Mouse (Mus musculus): Measurements from ENCODE around the gene Fam76a. TPM values are rescaled to one million over a fixed set of nuclear protein-coding genes. Genes with fewer than 3 reads are reported as not detected.
A peak's percentile ranks its signal among the peaks of the same experiment; 100 is the strongest.

Gene Fam76a
- polyA plus RNA-seq, 1 experiment from 2014 or later: 31.4 TPM

DNA sequence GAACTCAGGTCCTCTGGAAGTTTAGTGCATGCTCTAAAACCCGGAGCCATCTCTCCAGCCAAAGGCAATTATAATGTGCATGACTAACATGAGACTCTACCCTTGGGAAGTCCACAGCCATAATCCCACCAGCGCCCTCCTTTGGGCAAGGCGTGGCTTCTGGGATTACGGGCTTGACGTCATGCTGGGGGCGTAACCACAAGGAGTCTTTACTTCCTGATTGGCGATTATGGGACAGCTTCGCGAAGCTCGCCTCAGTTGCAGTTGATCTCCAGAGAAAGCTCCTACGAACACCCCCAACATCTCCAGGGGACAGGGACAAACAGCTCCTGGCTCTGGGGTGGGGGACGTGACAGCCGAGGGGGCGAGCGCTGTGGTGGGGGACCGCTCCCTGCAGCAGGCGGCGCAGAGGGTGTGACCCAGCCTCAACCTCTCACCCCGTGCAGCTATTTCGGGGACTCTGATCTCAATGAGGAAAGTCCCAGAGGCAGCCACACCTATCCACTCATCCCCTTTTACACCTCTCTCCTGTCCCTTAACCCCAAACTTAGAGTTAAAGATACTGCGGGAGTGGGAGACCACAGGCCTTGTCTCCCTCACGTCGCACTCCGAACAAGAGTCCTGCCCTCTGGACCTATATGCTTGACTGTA lies 27.6 kb upstream of the Fam76a start:
- Histone ChIP-seq H3K36me3 (ENCODE audit: control insufficient read depth, insufficient read depth, low read length) (no peaks in the 10 kb centered on the region), H3K27me3 (ENCODE audit: control insufficient read depth, insufficient read depth, low read length) (no peaks in the 10 kb centered on the region), H3K4me1 (replicated peaks; ENCODE audit: control insufficient read depth, insufficient read depth, low read length) (peaks cover 5% of the 10 kb centered on the region; the same call in 1 of the 2 replicates), H3K9me3 (ENCODE audit: control insufficient read depth, low read length) (no peaks in the 10 kb centered on the region), H3K4me3 (ENCODE audit: low read depth, low read length) (peak overlapping the region; percentile 18), H3K27ac (ENCODE audit: low read depth, low read length) (no peak overlapping the region), H3K9ac (ENCODE audit: low read length) (peak overlapping the region; percentile 41), H3K4me2 (ENCODE audit: low read depth, low read length, severe bottlenecking) (peak overlapping the region; percentile 42)
- peak; percentile 77 for DNase-seq (ENCODE audit: low spot score)
- 24% methylated on average over 24 of the region's 24 CpGs for WGBS
- ATAC-seq (replicated peaks; ENCODE audit: low FRiP score): no peak

DNA sequence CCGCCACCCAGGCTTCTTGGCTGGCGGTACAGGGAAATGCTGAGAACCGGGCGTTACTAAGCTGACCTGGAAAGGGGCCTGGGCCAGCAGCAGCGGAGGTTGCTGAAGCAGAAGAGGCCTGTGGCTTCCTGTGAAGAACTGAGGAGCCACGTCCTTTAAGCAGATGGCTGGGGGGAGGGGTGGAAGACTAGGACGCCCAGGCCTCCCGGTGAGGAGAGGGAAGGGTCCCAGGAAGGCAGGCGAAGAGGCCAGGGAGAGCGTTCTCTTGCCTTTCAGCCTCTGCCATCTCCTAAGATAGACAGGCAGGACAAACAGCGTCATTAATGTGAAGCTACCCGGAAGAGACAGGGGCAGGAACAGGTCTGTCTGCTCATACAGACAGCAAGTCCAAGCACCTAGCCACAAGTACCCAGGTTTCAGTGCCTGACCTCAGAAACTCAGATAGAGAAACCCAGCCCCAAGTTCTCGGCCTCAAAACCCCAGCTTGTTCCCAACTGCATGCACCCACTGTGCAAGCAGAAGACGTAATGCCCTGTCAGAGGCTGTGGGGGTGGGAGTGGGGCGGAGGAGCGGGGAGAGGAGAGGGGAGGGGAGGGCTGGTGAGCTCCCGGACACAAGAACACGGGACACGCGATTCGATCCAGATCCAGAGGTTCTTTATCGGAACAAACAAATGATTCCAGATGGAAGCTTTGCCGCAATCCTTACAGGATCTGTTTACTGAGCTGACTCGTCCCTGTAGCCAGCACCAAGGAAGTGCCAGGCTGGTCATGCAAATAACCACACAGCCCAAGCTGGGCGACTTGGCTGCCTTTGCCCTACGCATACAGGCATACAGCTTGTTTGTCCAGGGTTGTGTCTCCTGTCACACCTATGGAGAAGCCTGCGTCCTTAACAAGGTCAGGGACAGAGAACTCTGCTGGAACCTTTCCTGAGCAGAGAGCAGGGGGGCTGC lies 24.0 kb upstream of the Fam76a start:
- peaks cover 5% of the 10 kb centered on the region; the same call in 1 of the 2 replicates for H3K4me1 ChIP-seq (replicated peaks; ENCODE audit: control insufficient read depth, insufficient read depth, low read length)
- 17% methylated on average over 27 of the region's 27 CpGs for WGBS
- no peak overlapping the region for H3K4me3 ChIP-seq (ENCODE audit: low read depth, low read length)
- H3K27ac ChIP-seq (ENCODE audit: low read depth, low read length): no peak overlapping the region
- no peaks in the 10 kb centered on the region for H3K36me3 ChIP-seq (ENCODE audit: control insufficient read depth, insufficient read depth, low read length)
- no peaks in the 10 kb centered on the region for H3K9me3 ChIP-seq (ENCODE audit: control insufficient read depth, low read length)
- H3K9ac ChIP-seq (ENCODE audit: low read length): peak overlapping the region; percentile 31
- no peaks in the 10 kb centered on the region for H3K27me3 ChIP-seq (ENCODE audit: control insufficient read depth, insufficient read depth, low read length)
- peak overlapping the region; percentile 30 for H3K4me2 ChIP-seq (ENCODE audit: low read depth, low read length, severe bottlenecking)
- ATAC-seq (replicated peaks; ENCODE audit: low FRiP score) (peak; percentile 53), DNase-seq (ENCODE audit: low spot score) (peak; percentile 75)

GRCm38 (mm10) chr4:132945261-132946046 lies 23.1 kb upstream of the Fam76a start:
- no peaks in the 10 kb centered on the region for H3K27me3 ChIP-seq (ENCODE audit: control insufficient read depth, insufficient read depth, low read length)
- peaks cover 5% of the 10 kb centered on the region; the same call in 1 of the 2 replicates for H3K4me1 ChIP-seq (replicated peaks; ENCODE audit: control insufficient read depth, insufficient read depth, low read length)
- no peak overlapping the region for H3K27ac ChIP-seq (ENCODE audit: low read depth, low read length)
- peak overlapping the region; percentile 31; the same call in 1 of the 2 replicates for H3K9ac ChIP-seq (ENCODE audit: low read length)
- DNase-seq (ENCODE audit: low spot score) (peak; percentile 94), ATAC-seq (replicated peaks; ENCODE audit: low FRiP score) (peak; percentile 79)
- H3K36me3 ChIP-seq (ENCODE audit: control insufficient read depth, insufficient read depth, low read length): no peaks in the 10 kb centered on the region
- H3K4me3 ChIP-seq (ENCODE audit: low read depth, low read length): no peak overlapping the region
- H3K4me2 ChIP-seq (ENCODE audit: low read depth, low read length, severe bottlenecking): peak overlapping the region; percentile 30
- 7% methylated on average over 15 of the region's 15 CpGs for WGBS
- H3K9me3 ChIP-seq (ENCODE audit: control insufficient read depth, low read length): no peaks in the 10 kb centered on the region

- no peaks in the 10 kb centered on the region for H3K27me3 ChIP-seq (ENCODE audit: control insufficient read depth, insufficient read depth, low read length)
- no peaks in the 10 kb centered on the region for H3K9me3 ChIP-seq (ENCODE audit: control insufficient read depth, low read length)
- H3K36me3 ChIP-seq (ENCODE audit: control insufficient read depth, insufficient read depth, low read length): no peaks in the 10 kb centered on the region
- no peak for ATAC-seq (replicated peaks; ENCODE audit: low FRiP score)
- H3K27ac ChIP-seq (ENCODE audit: low read depth, low read length): no peak overlapping the region
- H3K9ac ChIP-seq (ENCODE audit: low read length): no peak overlapping the region
- H3K4me1 ChIP-seq (replicated peaks; ENCODE audit: control insufficient read depth, insufficient read depth, low read length): peaks cover 5% of the 10 kb centered on the region; the same call in 1 of the 2 replicates
- no peak overlapping the region for H3K4me2 ChIP-seq (ENCODE audit: low read depth, low read length, severe bottlenecking)
- no peak for DNase-seq (ENCODE audit: low spot score)
- WGBS: 85% methylated on average over 4 of the region's 4 CpGs
- H3K4me3 ChIP-seq (ENCODE audit: low read depth, low read length): no peak overlapping the region
Measured at GRCm38 (mm10) chr4:132944776-132945175, 22.4 kb upstream of the Fam76a start.

DNA sequence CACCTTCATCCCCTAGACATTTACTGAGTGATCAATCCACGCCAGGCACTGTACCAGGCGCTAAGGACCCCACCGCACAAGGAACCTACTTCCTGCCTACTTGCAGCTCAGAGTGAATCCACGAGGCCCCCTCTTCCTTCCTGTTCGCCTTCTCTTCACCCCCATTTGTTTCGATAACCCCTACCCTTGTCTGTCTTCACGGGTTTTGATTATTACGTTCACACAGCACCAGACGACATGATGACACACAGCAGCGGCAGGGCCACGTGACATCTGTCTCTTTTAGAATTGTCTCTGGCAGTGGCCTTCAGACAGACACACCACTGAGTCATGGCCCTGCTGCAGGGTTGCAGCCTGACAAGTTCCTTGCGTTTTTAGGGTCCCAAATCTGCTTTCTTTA lies 21.7 kb upstream of the Fam76a start:
- no peak overlapping the region for H3K4me2 ChIP-seq (ENCODE audit: low read depth, low read length, severe bottlenecking)
- H3K36me3 ChIP-seq (ENCODE audit: control insufficient read depth, insufficient read depth, low read length): no peaks in the 10 kb centered on the region
- WGBS: 80% methylated on average over 12 of the region's 12 CpGs
- H3K27ac ChIP-seq (ENCODE audit: low read depth, low read length): no peak overlapping the region
- no peak overlapping the region for H3K9ac ChIP-seq (ENCODE audit: low read length)
- no peaks in the 10 kb centered on the region for H3K27me3 ChIP-seq (ENCODE audit: control insufficient read depth, insufficient read depth, low read length)
- no peaks in the 10 kb centered on the region for H3K9me3 ChIP-seq (ENCODE audit: control insufficient read depth, low read length)
- peaks cover 5% of the 10 kb centered on the region; the same call in 1 of the 2 replicates for H3K4me1 ChIP-seq (replicated peaks; ENCODE audit: control insufficient read depth, insufficient read depth, low read length)
- DNase-seq (ENCODE audit: low spot score): no peak
- no peak for ATAC-seq (replicated peaks; ENCODE audit: low FRiP score)
- no peak overlapping the region for H3K4me3 ChIP-seq (ENCODE audit: low read depth, low read length)

DNA sequence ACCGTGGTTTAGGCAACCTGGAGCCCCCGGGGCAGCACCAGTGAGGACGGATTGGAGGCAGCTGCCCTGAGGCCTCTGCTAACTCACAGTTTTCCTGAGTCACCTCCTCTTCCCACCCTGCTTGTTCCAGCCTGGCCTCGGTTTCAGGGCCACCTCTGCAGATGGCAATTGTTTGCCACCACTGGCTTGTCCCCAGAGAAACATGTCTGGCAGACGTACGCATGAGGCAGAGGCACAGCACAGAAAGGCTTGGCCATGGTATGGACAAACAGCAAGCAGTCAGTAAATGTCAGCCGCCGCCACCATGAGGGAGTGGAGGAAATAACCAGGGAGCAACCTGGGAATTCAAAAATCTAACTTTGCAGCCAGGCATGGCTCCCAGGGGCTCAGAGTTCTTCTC lies 20.7 kb upstream of the Fam76a start:
- no peaks in the 10 kb centered on the region for H3K27me3 ChIP-seq (ENCODE audit: control insufficient read depth, insufficient read depth, low read length)
- H3K4me1 ChIP-seq (replicated peaks; ENCODE audit: control insufficient read depth, insufficient read depth, low read length): peaks cover 5% of the 10 kb centered on the region; the same call in 1 of the 2 replicates
- ATAC-seq (replicated peaks; ENCODE audit: low FRiP score): no peak
- no peak overlapping the region for H3K4me3 ChIP-seq (ENCODE audit: low read depth, low read length)
- no peaks in the 10 kb centered on the region for H3K9me3 ChIP-seq (ENCODE audit: control insufficient read depth, low read length)
- H3K36me3 ChIP-seq (ENCODE audit: control insufficient read depth, insufficient read depth, low read length): no peaks in the 10 kb centered on the region
- no peak overlapping the region for H3K27ac ChIP-seq (ENCODE audit: low read depth, low read length)
- H3K9ac ChIP-seq (ENCODE audit: low read length): no peak overlapping the region
- 57% methylated on average over 8 of the region's 8 CpGs for WGBS
- no peak for DNase-seq (ENCODE audit: low spot score)
- H3K4me2 ChIP-seq (ENCODE audit: low read depth, low read length, severe bottlenecking): no peak overlapping the region

DNA sequence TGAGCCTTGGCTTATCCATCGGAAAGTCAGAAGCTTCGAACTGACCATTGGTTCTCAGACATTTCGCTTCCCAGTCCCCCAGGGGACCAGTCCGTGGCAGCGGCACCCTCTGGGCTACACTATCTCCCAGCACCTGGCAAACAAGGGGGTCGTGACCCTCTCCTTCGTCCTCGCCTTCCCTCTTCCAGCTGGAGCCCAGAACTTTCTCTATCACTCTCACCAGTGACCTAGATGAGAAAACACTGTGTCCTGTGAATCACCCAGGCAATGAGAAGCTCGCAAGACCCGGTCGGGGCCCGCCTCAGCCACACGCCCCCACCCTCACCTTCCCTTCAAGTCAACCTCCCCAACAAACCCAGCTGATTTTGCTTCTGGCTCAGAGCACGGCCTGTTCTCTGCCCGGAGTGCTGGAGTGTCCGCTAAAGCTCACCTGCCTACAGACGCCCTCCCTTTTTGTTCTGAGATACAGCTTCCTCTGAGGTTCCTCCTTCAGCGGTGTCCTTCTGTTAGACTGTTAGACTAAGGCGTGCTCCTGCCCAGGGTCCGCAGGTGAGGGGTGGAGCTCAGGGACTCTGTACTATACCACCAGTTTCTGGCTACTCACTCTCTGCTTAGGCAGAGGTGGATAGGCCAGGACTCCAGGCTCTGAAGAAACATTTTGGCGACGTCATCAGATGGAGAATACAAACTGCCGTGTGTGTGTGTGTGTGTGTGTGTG lies 18.8 kb upstream of the Fam76a start:
- Histone ChIP-seq H3K9me3 (ENCODE audit: control insufficient read depth, low read length) (no peaks in the 10 kb centered on the region), H3K36me3 (ENCODE audit: control insufficient read depth, insufficient read depth, low read length) (no peaks in the 10 kb centered on the region), H3K4me1 (replicated peaks; ENCODE audit: control insufficient read depth, insufficient read depth, low read length) (peaks cover 2% of the 10 kb centered on the region; the same call in 1 of the 2 replicates), H3K27ac (ENCODE audit: low read depth, low read length) (no peak overlapping the region), H3K4me2 (ENCODE audit: low read depth, low read length, severe bottlenecking) (no peak overlapping the region), H3K27me3 (ENCODE audit: control insufficient read depth, insufficient read depth, low read length) (no peaks in the 10 kb centered on the region), H3K9ac (ENCODE audit: low read length) (no peak overlapping the region), H3K4me3 (ENCODE audit: low read depth, low read length) (no peak overlapping the region)
- DNase-seq (ENCODE audit: low spot score): no peak
- no peak for ATAC-seq (replicated peaks; ENCODE audit: low FRiP score)
- 60% methylated on average over 23 of the region's 23 CpGs for WGBS

All from forebrain, embryonic 11.5 days (tissue).